Mouse (Mus musculus) spleen, adult 18-20 months (tissue): ENCODE data around the gene Tmco4.

Experiments
- DNase-seq, 2 experiments: peaks; one replicate each; pipeline ENCODE4 v3.0.0; 2022; ENCODE audit warnings: mixed read lengths in 2 of 2

Tmco4 gene

DNA sequence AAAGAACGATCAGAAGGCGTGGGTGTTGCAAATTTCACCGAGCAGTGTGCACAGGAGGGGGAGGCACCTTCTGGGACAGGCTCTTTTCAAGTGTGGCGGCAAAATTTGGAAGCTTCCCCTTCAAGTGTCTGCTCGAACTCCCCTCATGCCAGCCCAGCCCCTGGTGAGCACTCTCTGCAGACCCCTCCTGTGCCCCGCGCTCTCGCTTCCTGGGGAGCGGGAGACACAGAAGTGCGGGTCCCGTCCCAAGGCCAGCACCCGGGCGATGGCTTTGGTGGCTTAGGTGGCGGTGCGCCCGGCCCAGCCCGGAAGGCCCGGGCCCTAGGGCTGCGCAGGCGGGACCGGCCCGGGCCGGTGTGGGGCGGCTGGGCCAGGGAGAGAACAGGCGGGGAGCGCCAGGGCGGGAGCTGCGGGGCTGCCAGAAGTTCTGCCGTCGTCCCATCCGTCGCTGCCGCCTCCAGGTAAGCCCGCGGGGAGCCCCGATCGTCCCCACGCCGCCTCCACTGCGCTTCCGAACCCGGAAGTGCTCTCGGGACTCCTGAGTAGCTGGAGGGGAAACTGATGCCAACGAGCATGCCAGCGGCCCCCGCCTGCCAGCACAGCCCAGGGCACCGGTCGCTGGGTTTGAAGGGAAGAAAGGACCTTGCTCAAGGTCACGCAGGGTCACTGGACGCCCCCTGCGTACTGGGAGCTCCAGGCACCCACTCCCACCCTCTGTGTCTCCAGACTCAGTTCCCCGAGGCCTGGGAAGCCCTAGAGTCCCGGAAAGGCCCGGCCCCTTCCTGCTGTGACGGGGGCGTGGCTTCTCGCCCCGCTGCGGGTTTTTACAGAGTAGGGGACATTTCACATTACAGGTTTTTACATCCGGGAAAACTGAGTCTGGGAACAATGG is at the start of gene Tmco4:
Gene Tmco4 (plus strand): TSS at position 62 of the 892 bp plus-strand sequence.
- DNase-seq, result peak; percentile 58 to 76

DNA sequence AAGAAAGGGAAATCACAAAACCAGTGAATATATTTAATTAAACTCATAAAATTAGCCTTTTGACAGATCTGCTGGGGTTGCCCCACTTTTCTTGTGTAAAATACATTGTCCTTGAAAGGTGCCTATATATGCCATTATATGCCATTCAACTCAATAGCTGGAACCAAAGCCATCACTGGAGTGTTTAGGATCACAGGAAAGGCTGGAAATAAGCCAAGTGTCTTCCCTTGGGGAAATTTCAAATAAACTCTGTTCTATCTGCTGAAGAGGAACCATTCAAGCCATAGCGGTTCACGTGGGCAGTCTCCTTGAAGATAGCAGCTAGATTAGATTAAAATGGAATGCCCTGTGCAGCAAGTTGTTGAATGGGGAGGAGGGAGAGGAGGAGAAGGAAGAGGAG is 47.1 kb upstream of the Tmco4 start:
- DNase-seq, result no peak

DNA sequence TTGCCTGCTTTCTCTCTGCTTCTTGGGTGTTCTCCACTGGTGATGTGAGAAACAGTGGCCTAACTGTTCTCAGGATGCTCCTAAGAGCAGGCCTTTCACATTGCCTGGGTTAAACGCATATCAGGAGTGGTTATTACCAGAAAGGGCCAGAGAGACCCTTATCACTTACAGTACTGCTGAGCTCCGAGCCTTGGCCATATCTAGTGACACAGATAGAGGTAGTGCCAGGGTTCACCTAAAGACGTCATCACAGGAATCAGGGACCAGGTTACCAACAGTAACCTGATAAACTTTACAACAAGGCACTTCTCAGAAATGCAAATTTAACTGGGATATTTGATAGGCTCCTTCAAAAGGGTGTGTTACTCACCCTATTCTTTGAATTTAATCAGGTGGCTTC is 38.8 kb upstream of the Tmco4 start:
- DNase-seq, result no peak

DNA sequence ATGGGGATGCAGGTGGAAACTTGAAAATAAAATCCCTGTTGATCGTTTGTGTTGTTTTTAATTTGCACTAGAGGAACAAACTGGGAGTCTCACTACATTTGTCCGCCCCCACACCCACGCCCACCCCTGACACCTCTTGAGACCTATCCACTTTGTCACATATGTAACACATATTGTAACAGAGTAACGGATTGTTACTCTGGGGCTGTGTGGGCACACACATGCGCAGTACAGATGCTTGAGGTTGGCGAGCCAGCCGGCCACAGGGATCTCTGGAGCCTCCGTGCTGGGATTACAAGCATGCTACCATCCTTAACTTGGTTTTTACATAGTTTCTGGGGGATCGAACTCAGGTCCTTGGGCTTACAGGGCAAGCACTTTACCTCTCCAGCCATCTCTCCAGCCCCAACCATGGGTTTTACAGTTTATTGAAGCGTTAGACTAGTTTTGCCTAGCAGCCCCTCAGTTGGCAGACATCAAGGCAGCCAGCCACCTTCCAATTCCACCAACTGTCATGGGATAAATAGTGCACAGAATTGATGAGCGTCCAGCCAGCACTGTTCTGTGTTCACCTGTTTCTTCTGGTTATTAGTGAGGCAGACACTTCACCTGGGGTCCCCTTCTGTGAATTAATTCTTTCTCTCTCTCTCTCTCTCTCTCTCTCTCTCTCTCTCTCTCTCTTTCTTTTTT is 38.1 kb upstream of the Tmco4 start:
- no peak for DNase-seq

DNA sequence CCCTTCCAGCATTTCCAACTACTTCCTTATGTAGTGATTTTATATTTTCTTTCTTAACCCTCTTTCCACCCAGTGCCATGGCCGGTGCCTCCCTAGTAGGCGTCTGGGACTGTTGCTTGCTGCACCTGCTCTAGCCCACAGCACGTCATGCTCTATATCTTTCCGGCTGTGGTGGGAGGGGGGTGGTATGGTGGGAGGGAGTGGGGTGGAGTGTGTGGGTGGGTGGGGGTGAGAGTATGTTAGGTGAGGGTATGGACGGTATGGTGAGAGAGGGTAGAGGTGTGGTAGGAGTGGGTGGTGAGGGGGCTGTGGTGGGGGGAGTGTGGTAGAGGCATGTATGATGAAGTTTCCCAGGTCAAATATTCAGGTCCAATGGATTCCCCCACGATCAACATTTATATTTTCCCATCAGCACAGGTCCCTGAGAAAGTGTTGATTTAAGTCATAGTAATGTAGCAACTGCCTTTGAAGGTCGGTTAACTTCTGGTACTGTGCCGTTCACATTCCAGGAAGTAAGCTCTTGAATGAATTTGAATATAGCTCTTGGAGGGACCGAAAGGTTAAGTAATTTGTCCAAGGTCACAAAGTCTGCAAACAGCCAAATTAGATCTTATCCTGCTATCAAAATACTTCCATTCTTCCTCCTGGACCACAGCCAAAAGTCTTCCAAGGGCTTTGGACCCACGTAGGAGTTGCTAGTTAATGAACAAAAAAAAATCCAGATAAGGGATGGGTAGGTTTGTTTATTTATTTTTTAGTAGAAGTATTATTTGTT is 34.0 kb upstream of the Tmco4 start:
- DNase-seq, result no peak

DNA sequence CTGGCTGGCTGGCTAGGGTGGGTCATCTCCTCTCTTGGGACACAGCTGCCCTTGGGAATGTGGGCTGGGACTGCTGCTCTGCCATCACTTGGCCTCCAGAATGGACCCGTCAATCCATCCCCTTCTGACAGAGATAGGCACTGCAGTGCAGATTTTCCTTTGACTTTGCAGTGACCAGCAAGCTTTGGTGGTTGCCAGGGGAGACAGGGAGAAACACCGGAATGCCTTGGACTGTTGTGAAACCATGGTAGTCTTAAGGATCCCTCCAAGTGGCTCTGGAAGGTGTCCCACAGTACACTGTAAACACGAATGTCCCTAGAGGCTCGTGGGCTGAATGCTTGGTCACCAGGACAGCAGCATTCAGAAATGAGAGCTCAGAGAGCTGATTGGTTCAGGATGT is 33.2 kb upstream of the Tmco4 start:
- no peak for DNase-seq

DNA sequence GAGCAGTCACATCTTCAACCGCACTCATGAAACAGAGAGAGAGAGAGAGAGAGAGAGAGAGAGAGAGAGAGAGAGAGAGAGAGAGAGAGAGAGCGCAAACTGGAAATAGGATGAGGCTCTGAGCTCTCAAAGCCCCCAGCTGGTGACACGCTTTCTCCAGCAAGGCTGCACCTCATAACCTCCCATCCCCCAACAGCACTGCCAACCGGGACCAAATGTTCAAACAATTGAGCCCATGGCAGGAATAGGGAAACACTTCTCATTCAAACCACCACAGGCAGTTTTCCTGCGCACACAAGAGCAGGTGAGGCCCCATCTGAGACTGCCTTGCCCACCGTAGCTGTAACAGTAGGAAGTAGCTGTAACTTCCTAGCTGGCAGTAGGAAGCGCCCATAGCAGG is 31.3 kb upstream of the Tmco4 start:
- DNase-seq, result no peak

DNA sequence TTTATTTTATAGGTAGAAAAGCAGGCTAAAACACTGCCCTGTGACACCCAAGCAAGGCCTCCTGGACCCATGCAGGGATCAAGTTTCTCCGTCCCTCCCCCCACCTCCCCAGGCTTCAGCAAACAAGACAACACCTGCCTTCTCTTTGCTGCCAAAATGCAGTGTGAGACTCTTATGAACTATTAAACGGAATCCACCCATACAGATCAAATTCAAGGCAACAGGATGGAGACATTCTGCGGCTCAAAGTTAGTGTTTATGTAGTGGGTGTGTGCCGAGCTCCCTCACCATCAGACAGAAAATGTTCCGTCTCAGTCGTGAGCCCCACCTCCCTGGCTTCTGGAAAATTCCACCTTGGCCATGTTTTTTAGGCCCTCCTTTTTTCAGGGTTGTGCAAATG is 30.7 kb upstream of the Tmco4 start:
- DNase-seq, result no peak

DNA sequence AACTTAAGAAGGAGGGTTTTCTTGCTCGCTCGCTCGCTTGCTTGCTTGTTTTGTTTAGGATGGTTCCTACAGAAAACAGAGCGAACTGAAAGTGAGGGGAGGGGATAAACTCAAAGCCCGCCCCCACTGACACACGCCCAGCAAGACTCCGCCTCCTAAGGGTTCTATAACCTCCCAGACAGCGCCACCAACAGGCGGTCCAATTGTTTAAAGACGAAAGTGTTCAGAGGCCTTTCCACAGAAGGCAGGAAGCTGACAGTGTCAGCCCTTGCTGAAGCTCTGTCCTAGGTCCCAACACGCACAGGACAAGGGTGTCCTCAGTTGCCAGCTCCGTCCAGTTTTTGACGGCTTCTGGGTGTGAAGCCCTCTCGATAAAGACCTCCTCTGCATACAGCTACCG is 29.0 kb upstream of the Tmco4 start:
- peak; percentile 77 to 93 for DNase-seq

DNA sequence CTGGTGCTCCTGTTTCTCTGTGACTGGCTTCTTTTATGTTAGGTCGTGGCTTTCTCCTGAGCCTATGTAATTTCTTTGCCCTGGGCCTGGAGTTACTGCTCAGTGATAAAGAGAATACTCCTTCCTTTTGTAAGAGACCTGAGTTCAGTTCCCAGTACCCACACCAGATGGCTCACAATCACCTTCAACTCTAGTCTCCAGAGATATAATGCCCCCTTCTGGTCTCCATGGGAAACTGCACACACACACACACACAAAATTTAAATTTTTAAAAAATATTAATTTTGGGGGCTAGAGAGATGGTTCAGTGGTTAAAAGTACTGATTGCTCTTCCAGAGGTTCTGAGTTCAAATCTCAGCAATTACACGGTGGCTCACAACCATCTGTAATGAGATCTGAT is 24.4 kb upstream of the Tmco4 start:
- no peak for DNase-seq

DNA sequence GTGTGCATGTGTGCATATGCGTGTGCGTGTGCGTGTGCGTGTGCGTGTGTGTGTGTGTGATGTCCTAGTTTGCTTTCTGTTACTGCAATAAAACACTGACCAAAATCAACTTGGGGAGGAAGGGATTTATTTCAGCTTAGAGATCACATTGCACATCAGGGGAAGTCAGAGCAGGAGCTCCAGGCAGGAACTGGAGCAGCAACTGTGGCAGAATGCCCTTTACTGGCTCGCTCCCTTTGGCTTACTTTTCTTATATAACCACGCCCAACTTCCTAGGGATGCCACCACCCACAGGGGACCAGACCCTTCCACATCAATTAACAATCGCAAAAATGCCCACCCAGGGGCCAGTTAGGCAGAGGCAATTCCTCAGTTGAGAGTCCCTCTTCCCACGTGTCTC is 14.1 kb upstream of the Tmco4 start:
- no peak for DNase-seq

DNA sequence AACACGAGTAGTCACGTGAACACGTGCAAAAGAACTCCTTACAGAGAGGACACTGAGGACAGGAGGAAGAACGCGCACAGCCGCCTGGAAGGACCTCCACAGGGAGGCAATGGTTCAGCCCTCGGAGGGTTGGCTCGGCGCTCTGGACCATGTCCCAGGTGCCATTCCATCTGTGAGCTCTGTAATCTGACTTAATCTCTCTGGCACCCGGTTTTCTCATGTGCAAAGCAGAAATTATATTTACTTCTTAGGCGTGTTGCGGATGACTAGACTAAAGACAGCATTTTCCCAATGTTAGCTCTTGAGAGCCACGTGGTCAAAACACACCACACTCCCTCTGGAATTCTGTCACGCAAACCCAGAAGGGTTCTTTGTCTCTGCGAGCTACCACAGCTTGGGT is 13.6 kb upstream of the Tmco4 start:
- DNase-seq, result no peak

DNA sequence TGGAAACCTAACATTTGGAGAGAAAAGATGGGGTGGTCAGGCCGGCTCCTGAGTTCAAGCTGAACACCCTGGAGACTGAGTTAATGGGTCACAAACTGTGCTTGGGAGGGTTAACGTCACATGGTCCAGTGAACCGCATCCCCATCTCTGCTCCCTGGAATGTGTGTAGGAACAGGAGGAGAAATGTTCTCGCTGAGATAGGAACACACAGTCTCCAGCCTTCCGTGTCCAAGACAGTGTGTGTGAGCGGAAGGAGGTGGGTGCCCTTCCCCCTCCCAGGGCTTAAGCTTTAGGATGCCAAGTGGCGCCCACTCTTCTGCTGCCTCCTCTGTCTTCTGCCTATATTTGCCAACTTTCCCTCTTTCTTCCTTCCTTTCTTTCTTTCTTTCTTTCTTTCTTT is 12.8 kb upstream of the Tmco4 start:
- DNase-seq, result no peak

DNA sequence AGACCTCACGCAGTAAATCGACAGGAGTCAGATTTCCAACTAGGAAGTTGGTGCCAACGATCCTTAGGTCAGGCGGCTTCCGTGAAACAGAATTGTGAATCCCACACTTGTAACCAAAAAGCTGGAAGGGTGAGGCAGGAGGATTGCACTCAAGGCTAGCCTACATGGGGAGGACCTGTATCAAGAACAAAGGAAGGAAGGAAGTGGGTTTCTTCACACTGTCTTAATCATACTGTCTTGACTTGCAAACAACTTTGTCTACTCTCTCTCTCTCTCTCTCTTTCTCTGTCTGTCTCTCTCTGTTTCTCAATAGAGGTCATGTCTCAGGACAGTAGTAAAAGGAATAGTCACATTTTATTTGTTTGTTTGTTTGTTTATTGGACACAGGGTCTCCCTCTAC is 10.0 kb upstream of the Tmco4 start:
- no peak for DNase-seq

DNA sequence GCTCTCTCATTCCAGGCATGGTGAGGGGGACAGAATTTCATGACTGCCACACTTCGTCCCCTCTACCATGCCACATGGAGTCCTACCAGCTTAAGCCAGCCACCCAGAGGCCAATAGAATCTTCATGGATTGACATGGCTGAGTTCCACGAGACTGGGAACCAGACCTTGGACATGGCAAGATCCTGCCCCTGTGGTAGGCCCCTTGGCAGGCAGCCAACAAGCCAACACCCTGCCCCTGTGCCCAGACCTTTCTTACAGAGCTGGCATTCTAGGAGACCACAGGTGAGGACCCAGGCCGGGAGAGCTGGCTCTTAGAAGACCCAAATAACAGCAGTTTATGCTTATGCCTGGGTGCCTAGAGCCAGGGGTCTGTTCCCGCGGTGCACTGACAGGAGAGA is 6.8 kb upstream of the Tmco4 start:
- no peak for DNase-seq

DNA sequence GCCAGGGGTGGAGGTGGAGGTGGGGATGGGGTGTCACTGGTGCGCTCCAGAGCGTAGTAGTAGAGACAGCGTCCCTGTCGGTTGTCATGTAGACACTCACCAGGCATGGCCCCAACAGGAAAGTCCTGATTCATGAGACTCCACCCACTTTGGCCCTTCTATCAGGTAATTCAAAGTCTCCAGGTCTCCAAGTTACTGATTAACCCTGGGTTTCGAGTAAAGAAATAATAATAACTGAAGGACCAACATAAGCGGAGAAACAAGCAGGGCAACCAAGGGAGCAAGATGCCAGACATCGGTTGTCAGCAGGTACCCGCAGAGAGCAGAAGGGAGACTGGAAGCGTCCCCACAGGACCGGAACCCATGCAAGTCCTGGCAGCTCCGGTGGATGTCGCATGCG is 5.8 kb upstream of the Tmco4 start, which contains the start of gene Rnf186:
Gene Rnf186 (plus strand): TSS at position 247 of the 400 bp plus-strand sequence.
- DNase-seq, result no peak

DNA sequence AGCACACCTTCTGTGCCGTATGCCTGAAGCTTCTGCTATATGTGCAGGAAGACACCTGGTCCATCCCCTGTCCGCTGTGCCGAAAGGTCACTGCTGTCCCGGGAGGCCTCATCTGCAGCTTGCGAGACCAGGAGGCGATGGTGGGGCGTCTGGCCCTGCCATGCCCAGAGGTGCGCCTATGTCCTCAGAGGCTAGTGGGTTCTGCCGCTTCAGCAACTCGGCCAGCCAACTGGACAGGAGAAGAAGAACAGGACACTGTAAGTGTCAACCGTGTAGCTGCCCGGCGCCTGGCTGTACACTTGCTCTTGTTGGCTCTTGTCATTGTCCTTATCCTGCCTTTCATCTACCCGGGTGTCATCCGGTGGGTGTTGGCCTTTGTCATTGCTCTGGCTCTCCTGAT is 5.2 kb upstream of the Tmco4 start:
- DNase-seq, result no peak

DNA sequence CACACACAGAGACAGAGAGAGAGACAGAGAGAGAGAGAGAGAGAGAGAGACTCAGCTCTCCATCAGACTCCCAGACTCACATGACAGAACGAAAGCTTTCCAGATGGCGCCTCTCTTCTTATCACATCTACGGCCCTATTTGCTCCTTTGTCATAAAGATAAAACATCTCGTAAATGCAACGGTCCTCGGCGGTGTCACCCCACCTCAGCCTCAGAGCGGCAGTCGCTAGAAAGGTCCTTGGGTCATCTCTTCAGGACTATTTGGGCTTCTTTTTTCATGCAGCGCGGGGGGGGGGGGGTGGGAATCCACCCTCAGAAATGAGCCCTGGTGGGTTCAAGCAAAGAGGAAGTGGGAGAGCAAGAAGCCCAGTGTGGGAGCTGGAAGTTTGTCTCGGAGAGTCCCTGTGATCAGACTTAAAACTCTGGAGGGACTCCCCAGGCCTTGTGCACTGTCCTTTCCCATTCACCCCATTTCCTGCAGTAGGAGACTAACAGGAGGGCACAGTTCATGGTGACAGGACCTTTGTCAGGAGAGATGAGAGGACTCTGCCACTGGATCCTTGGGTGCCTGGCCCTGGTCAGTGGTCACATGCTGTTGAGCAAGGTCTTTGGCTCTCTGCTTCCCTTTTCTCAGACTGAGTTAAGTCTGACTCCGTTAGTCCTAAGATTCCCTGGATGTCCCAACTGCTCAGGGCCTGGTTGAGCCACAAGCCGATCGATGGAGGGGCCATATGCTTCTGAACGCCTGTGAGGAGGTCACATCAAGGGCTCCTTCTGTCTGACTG is 3.7 kb upstream of the Tmco4 start:
- no peak for DNase-seq

DNA sequence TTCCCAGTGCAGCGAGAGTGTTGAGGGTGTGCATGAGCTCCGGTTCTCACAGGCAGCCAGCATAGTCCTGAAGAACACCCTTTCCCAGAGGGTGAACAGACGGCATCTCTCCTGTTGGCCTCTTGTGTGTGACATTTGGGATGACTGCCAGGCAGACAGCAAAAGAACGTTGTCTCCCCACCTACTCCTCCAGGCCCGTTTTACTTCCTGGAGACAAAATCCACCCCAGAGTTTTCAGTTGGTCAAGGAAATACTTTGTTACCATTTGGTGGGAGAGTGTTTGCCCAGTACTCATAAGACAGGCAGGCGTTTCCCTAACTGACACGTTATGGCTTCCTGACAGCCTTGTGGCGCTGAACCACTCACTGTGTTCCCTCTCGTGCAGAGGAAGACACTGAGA is 3.0 kb upstream of the Tmco4 start:
- DNase-seq, result no peak

DNA sequence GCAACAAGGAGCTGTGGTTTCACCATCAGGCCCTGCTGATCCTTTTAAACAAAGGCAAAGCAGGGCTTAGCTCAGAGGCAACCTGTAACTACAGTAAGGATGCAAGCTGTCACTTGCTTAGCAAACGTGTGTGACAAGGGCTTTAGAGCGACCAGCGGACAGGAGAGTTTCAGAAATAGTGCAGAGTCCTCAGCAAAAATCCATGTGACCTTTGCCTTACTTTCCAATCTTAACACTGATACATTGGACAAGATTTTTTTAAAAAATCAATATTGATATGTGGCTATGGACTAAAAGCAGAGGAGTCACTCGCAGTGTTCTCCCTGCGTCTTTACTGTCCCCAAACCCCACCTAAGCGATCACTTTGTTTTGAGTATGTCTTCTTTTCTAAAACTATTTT is 1.3 kb upstream of the Tmco4 start:
- no peak for DNase-seq

DNA sequence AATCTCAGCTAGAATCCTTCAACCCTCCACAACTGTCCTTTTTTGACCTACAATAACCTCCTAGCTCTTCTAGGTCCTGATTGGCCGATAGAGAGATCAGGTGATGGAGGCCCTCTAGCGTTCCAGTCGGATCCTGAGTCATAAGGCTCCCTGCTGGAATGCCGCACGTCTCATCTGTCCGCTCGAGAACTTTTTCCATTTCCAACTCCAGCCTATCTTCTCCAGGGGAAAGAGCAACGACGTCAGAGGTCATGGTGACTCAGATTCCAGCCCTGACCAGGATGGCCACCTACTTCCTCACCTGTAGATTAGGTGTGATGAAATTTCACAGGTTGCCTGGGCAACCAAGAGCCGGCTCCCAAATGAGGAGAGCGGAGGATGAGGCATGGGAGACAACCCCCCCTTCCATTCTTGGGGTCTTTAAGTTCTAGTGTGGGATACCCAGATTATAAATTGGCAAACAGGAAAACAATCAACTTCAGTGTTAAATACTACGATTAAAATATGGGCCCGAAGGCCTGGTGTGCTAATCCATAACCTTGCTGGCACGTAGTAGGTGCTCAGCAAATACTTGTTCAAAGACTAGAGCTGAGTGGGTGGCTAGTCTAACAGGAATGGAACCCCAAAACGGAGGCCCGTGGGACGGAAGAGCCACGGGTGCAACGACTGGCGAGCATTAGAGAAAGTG is 405 bp upstream of the Tmco4 start:
- DNase-seq, result peak; percentile 15 to 54

DNA sequence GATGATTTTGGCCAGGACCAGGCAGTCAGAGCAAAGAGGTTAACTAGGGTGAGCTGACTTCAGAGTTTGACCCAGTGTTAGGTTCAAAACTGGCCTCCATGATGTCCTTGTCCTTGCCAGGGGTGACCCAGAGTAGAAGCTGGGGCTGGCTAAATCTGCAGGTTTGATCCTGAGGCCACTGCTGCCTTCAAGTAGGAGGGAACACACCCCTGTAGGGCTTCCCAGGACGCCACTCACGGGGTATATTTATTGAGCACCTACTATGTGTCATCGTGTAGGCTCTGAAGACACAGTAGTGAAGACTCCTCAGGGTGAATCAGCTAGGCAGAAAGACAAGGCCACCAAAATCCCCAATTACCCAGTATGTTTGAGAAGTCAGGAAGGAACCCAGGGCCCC is 1.0 kb downstream of the Tmco4 start:
- DNase-seq, result no peak
